Mouse (Mus musculus): ENCODE results near the gene Toe1. TPM values are rescaled to one million over a fixed set of nuclear protein-coding genes. Genes with fewer than 3 reads are reported as not detected.

Gene Toe1
- polyA plus RNA-seq, 1 experiment from 2014 or later, result 33.4 TPM

Other genes with a start within 250 kb of the Toe1 start
- gene Gpbp1l1, start 250.0 kb downstream of the Toe1 start, polyA plus RNA-seq (2014; fragmentation: Nextera tagmentation; extraction: Ambion mirVana), result 35.9 and 36.0 TPM in 2 replicates
- gene Ccdc17, start 211.0 kb downstream of the Toe1 start, polyA plus RNA-seq (2014; fragmentation: Nextera tagmentation; extraction: Ambion mirVana), result 2.8 and 2.9 TPM in 2 replicates
- gene Nasp, start 179.7 kb downstream of the Toe1 start, polyA plus RNA-seq (2014; fragmentation: Nextera tagmentation; extraction: Ambion mirVana), result 270 and 283 TPM in 2 replicates
- 600 and 609 TPM in 2 replicates for gene Akr1a1, start 156.0 kb downstream of the Toe1 start, polyA plus RNA-seq (2014; fragmentation: Nextera tagmentation; extraction: Ambion mirVana)
- 985 and 989 TPM in 2 replicates for gene Prdx1, start 122.1 kb downstream of the Toe1 start, polyA plus RNA-seq (2014; fragmentation: Nextera tagmentation; extraction: Ambion mirVana)
- gene Mmachc, start 99.2 kb downstream of the Toe1 start, polyA plus RNA-seq (2014; fragmentation: Nextera tagmentation; extraction: Ambion mirVana), result 23.3 and 30.9 TPM in 2 replicates
- 28.5 and 34.1 TPM in 2 replicates for gene Ccdc163, start 99.1 kb downstream of the Toe1 start, polyA plus RNA-seq (2014; fragmentation: Nextera tagmentation; extraction: Ambion mirVana)
- gene Tesk2, start 86.7 kb downstream of the Toe1 start, polyA plus RNA-seq (2014; fragmentation: Nextera tagmentation; extraction: Ambion mirVana), result 5.9 and 7.7 TPM in 2 replicates
- gene Mutyh, start 83 bp upstream of the Toe1 start, polyA plus RNA-seq (2014; fragmentation: Nextera tagmentation; extraction: Ambion mirVana), result 14.4 and 16.6 TPM in 2 replicates
- gene Hpdl, start 14.1 kb upstream of the Toe1 start, polyA plus RNA-seq (2014; fragmentation: Nextera tagmentation; extraction: Ambion mirVana), result 0.63 and 1.0 TPM in 2 replicates
- gene Zswim5, start 69.7 kb upstream of the Toe1 start, polyA plus RNA-seq (2014; fragmentation: Nextera tagmentation; extraction: Ambion mirVana), result 9.8 and 10.4 TPM in 2 replicates
- 97.3 and 110 TPM in 2 replicates for gene Urod, start 186.8 kb upstream of the Toe1 start, polyA plus RNA-seq (2014; fragmentation: Nextera tagmentation; extraction: Ambion mirVana)
- 7.8 and 12.6 TPM in 2 replicates for gene Hectd3, start 187.7 kb upstream of the Toe1 start, polyA plus RNA-seq (2014; fragmentation: Nextera tagmentation; extraction: Ambion mirVana)
- 51.9 and 53.0 TPM in 2 replicates for gene Eif2b3, start 211.8 kb upstream of the Toe1 start, polyA plus RNA-seq (2014; fragmentation: Nextera tagmentation; extraction: Ambion mirVana)